Comparison of ENCODE assay signal across 9 mouse cellular contexts in genomic region chr5:107720991-107721637, GRCm38 (mm10). TPM values are rescaled to one million over a fixed set of nuclear protein-coding genes. Genes with fewer than 3 reads are reported as not detected.
DNase-seq lines count a peak whose midpoint lies in the region; ATAC-seq and TF ChIP-seq lines count a peak whose summit lies in the region.
"Had no signal": no experiment of that assay in that cellular context is flagged by ENCODE, and none has a peak within 500 bp of the region (broad histone marks: within the 10 kb centered on the region; RNA-seq: fewer than 3 reads in every experiment).

No protein-coding gene starts in this region.

- under 1% methylated on average over 58 of the region's 58 CpGs for WGBS in heart, embryonic 13.5 days
- WGBS in bone marrow, adult 2 months: 82% methylated on average over 58 of the region's 58 CpGs
- WGBS in hindbrain, embryonic 10.5 days: under 1% methylated on average over 58 of the region's 58 CpGs
- under 1% methylated on average over 57 of the region's 58 CpGs for WGBS in midbrain, embryonic 13.5 days

- no peaks in the 10 kb centered on the region for H3K9me3 ChIP-seq in heart, embryonic 13.5 days
- H3K9me3 ChIP-seq in hindbrain, embryonic 10.5 days: no peaks in the 10 kb centered on the region
- no peaks in the 10 kb centered on the region for H3K9me3 ChIP-seq in midbrain, embryonic 13.5 days

- ATAC-seq in heart, embryonic 13.5 days (ENCODE audit: extremely low read depth, insufficient number of reproducible peaks, low FRiP score, low TSS enrichment): no peak
- peak; percentile 12 for ATAC-seq in midbrain, embryonic 13.5 days
- ATAC-seq: Patski had no signal

- peaks cover 57% of the 10 kb centered on the region for H3K4me1 ChIP-seq in heart, embryonic 13.5 days
- H3K4me1 ChIP-seq in bone marrow, adult 2 months (ENCODE audit: control insufficient read depth, insufficient read depth, low read length): peaks cover 1% of the 10 kb centered on the region; the same call in 1 of the 2 replicates
- peaks cover 48% of the 10 kb centered on the region for H3K4me1 ChIP-seq in hindbrain, embryonic 10.5 days (replicated peaks)
- peaks cover 44% of the 10 kb centered on the region for H3K4me1 ChIP-seq in midbrain, embryonic 13.5 days (replicated peaks)

- no peak for TF ChIP-seq POLR2A in bone marrow, adult 2 months (IDR thresholded peaks at IDR 0.05; ENCODE audit: borderline replicate concordance, control insufficient read depth, low read depth, low read length)

- TF ChIP-seq CTCF in bone marrow, adult 2 months (IDR thresholded peaks at IDR 0.05; ENCODE audit: control insufficient read depth, insufficient read depth, low read length): no peak

- H3K27me3 ChIP-seq in heart, embryonic 13.5 days (replicated peaks): peaks cover 100% of the 10 kb centered on the region
- H3K27me3 ChIP-seq in hindbrain, embryonic 10.5 days (ENCODE audit: insufficient read depth, poor library complexity, severe bottlenecking): peaks cover 100% of the 10 kb centered on the region
- peaks cover 98% of the 10 kb centered on the region for H3K27me3 ChIP-seq in midbrain, embryonic 13.5 days

- peak overlapping the region; percentile 53; the same call in 1 of the 2 replicates for H3K9ac ChIP-seq in heart, embryonic 13.5 days
- H3K9ac ChIP-seq in midbrain, embryonic 13.5 days (replicated peaks): peak overlapping the region; percentile 36; the same call in 1 of the 2 replicates

- H3K4me3 ChIP-seq in heart, embryonic 13.5 days: peak overlapping the region; percentile 49
- peak overlapping the region; percentile 7 for H3K4me3 ChIP-seq in bone marrow, adult 2 months (replicated peaks; ENCODE audit: control insufficient read depth, low read depth, low read length)
- peak overlapping the region; percentile 48 for H3K4me3 ChIP-seq in hindbrain, embryonic 10.5 days
- H3K4me3 ChIP-seq in midbrain, embryonic 13.5 days (replicated peaks): peak overlapping the region; percentile 39

- no peak for DNase-seq in heart, adult 9 months (ENCODE audit: low spot score in 2 of 2)
- DNase-seq in hindbrain, embryonic 10.5 days (ENCODE audit: low spot score): peak; percentile 52
- no peak for DNase-seq in B cell, adult 2 months
- DNase-seq in thymus, postnatal 0 days (ENCODE audit: low spot score): no peak
- DNase-seq in layer of hippocampus, postnatal 25 days (ENCODE audit: extremely low spot score in 1 of 2, low spot score in 1 of 2): no peak

- no peak overlapping the region for H3K27ac ChIP-seq in heart, embryonic 13.5 days (replicated peaks)
- peak overlapping the region; percentile 11; the same call in 1 of the 2 replicates for H3K27ac ChIP-seq in bone marrow, adult 2 months (ENCODE audit: control insufficient read depth, insufficient read depth, low read depth, low read length, poor library complexity)
- H3K27ac ChIP-seq in hindbrain, embryonic 10.5 days: no peak overlapping the region
- no peak overlapping the region for H3K27ac ChIP-seq in midbrain, embryonic 13.5 days

- peak overlapping the region; percentile 72 for H3K4me2 ChIP-seq in heart, embryonic 13.5 days
- peak overlapping the region; percentile 61 for H3K4me2 ChIP-seq in midbrain, embryonic 13.5 days (replicated peaks)

- no peaks in the 10 kb centered on the region for H3K36me3 ChIP-seq in heart, embryonic 13.5 days
- H3K36me3 ChIP-seq in hindbrain, embryonic 10.5 days: no peaks in the 10 kb centered on the region
- no peaks in the 10 kb centered on the region for H3K36me3 ChIP-seq in midbrain, embryonic 13.5 days

RNA-seq across cellular contexts. Expression of gene Gfi1, which starts 4.7 kb away (rescaled TPM):
- not detected in 2 replicates for polyA plus RNA-seq in heart, embryonic 13.5 days (2015; fragmentation: Nextera tagmentation; extraction: Ambion mirVana)
- 9.0 and 21.1 TPM in 2 replicates for polyA plus RNA-seq in bone marrow, adult 2 months (2011; ENCODE audit: insufficient read depth, insufficient read length, low replicate concordance, missing spikeins)
- polyA plus RNA-seq in hindbrain, embryonic 10.5 days (2016; fragmentation: Nextera tagmentation; extraction: Ambion mirVana): 0.05 TPM in 1 of 2 replicates, not detected in the other
- not detected in 2 replicates for polyA plus RNA-seq in midbrain, embryonic 13.5 days (2015; fragmentation: Nextera tagmentation; extraction: Ambion mirVana)
- polyA plus RNA-seq in thymus, postnatal 0 days (2015; fragmentation: Nextera tagmentation; extraction: Ambion mirVana): 39.4 and 42.8 TPM in 2 replicates
- total RNA-seq in layer of hippocampus, postnatal 25 days (2021): not detected
